Mouse (Mus musculus) neural tube, embryonic 11.5 days (tissue): ENCODE measurements around the gene Angptl8. TPM values are rescaled to one million over a fixed set of nuclear protein-coding genes. Genes with fewer than 3 reads are reported as not detected.

Experiments used
- ATAC-seq: fragments of 200-750 bp; cut with Nextera tagmentation; 2 replicates; pipeline ENCODE4 v1.8.0; 2017; ENCODE audit warnings: moderate number of reproducible peaks, mild to moderate bottlenecking, moderate TSS enrichment, moderate library complexity; ENCODE audit not compliant: insufficient read depth, low FRiP score, low TSS enrichment
- DNase-seq: peaks from one replicate; pipeline ENCODE4 v3.0.0-alpha.2; 2015; ENCODE audit warnings: low spot score
- H3K27ac ChIP-seq: fragments of 300-500 bp; sonication (generic); 2 replicates; pipeline ENCODE4 v1.5.1; 2014; ENCODE audit warnings: low read depth, mild to moderate bottlenecking, low read length
- H3K27me3 ChIP-seq: fragments of 300-500 bp; sonication (generic); 2 replicates; pipeline ENCODE4 v1.6.1; 2014; ENCODE audit warnings: mild to moderate bottlenecking, low read length, mixed read lengths; ENCODE audit not compliant: control insufficient read depth, insufficient read depth
- H3K36me3 ChIP-seq: fragments of 300-500 bp; sonication (generic); 2 replicates; pipeline ENCODE4 v1.6.1; 2014; ENCODE audit warnings: mild to moderate bottlenecking, low read length, moderate library complexity, mixed read lengths; ENCODE audit not compliant: control insufficient read depth, insufficient read depth
- H3K4me1 ChIP-seq: fragments of 300-500 bp; sonication (generic); 2 replicates; pipeline ENCODE4 v1.6.1; 2014; ENCODE audit warnings: low read length, mixed read lengths; ENCODE audit not compliant: control insufficient read depth, insufficient read depth
- H3K4me2 ChIP-seq: fragments of 300-500 bp; sonication (generic); 2 replicates; pipeline ENCODE4 v1.6.1; 2014; ENCODE audit warnings: low read depth, mild to moderate bottlenecking, moderate library complexity
- H3K4me3 ChIP-seq: fragments of 300-500 bp; sonication (generic); 2 replicates; pipeline ENCODE4 v1.5.1; 2014; ENCODE audit warnings: low read depth, low read length
- H3K9ac ChIP-seq: fragments of 300-500 bp; sonication (generic); 2 replicates; pipeline ENCODE4 v1.6.1; 2014; ENCODE audit warnings: mild to moderate bottlenecking, low read length
- H3K9me3 ChIP-seq: fragments of 300-500 bp; sonication (generic); 2 replicates; pipeline ENCODE4 v1.6.1; 2016; ENCODE audit warnings: low read length; ENCODE audit not compliant: control insufficient read depth
- WGBS: fragments of 180-500 bp; shearing (Covaris S2); extraction: QIAGEN DNeasy Blood & Tissue Kit; methylation state at CpG from one replicate; pipeline ENCODE4 v1.1.7; 2014; 5-methylcytosine and 5-hydroxymethylcytosine counted together
- polyA plus RNA-seq: library from polyadenylated mRNA; unstranded; fragments of >200 nt; fragmentation: Nextera tagmentation; extraction: Ambion mirVana; gene quantifications from 2 replicates; pipeline ENCODE4 v1.2.1, GENCODE M21; 2014

Angptl8 gene
- polyA plus RNA-seq, 1 experiment from 2014 or later = not detected

GRCm38 (mm10) chr9:21837690-21838089 is 2.4 kb downstream of the Angptl8 start:
- 94% methylated on average over 2 of the region's 2 CpGs for WGBS
- ATAC-seq = no peak
- no peaks in the 10 kb centered on the region; the same call in 1 of the 2 replicates for H3K36me3 ChIP-seq

DNA sequence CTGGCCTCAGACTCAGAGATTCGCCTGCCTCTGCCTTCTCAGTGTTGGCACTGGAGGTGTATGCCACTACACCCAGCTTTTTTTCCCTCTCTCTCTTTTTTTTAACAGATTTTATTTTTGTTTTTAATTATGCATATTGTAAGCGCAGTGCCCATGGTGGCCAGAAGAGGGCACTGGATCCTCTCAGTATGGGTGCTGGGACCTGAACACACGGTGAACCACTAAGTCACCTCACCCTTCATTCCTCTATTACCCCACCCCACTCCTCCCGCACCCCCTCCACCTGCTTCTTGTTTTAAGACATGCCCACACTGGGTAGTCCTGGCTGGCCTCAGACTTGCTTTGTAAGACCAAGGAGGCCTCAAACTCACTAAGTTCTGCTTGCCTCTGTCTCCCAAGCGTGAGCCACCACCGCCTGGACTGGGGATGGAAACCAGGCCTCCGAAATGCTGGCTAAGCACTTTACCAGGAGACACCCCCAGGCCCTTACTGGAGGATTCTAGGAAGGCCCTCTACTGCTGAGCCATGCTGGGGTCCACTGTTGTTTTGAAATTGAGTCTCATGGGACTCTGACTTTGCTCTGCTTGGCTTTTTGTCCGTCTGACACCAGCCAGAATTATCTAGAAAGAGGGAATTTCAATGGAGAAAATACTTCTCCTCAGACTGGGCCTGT is 4.9 kb downstream of the Angptl8 start:
- Histone ChIP-seq H3K4me1 (no peaks in the 10 kb centered on the region), H3K9ac (no peak overlapping the region), H3K9me3 (no peaks in the 10 kb centered on the region), H3K36me3 (no peaks in the 10 kb centered on the region; the same call in 1 of the 2 replicates), H3K27me3 (no peaks in the 10 kb centered on the region), H3K4me3 (no peak overlapping the region), H3K4me2 (no peak overlapping the region), H3K27ac (no peak overlapping the region)
- DNase-seq = peak; percentile 44
- no peak for ATAC-seq
- 57% methylated on average over 8 of the region's 8 CpGs for WGBS

More at GRCm38 (mm10) chr9:21837690-21838089, 2.4 kb downstream of the Angptl8 start:
- no peak overlapping the region for H3K4me2 ChIP-seq
- H3K9ac ChIP-seq = no peak overlapping the region
- H3K4me1 ChIP-seq = no peaks in the 10 kb centered on the region
- H3K27ac ChIP-seq = no peak overlapping the region
- H3K27me3 ChIP-seq = no peaks in the 10 kb centered on the region
- no peak overlapping the region for H3K4me3 ChIP-seq
- H3K9me3 ChIP-seq = no peaks in the 10 kb centered on the region
- no peak for DNase-seq

GRCm38 (mm10) chr9:21841340-21841739 is 6.0 kb downstream of the Angptl8 start:
- no peaks in the 10 kb centered on the region; the same call in 1 of the 2 replicates for H3K36me3 ChIP-seq
- H3K4me3 ChIP-seq = no peak overlapping the region
- ATAC-seq (no peak), DNase-seq (no peak)
- no peak overlapping the region for H3K9ac ChIP-seq
- no peak overlapping the region for H3K4me2 ChIP-seq
- H3K27me3 ChIP-seq = no peaks in the 10 kb centered on the region
- no peaks in the 10 kb centered on the region for H3K4me1 ChIP-seq
- 95% methylated on average over 6 of the region's 6 CpGs for WGBS
- H3K27ac ChIP-seq = no peak overlapping the region
- H3K9me3 ChIP-seq = no peaks in the 10 kb centered on the region

- no peaks in the 10 kb centered on the region; the same call in 1 of the 2 replicates for H3K36me3 ChIP-seq
- no peak overlapping the region for H3K9ac ChIP-seq
- no peaks in the 10 kb centered on the region for H3K27me3 ChIP-seq
- no peak overlapping the region for H3K27ac ChIP-seq
- DNase-seq = no peak
- H3K4me1 ChIP-seq = peaks cover 7% of the 10 kb centered on the region
- no peaks in the 10 kb centered on the region for H3K9me3 ChIP-seq
- H3K4me3 ChIP-seq = no peak overlapping the region
- 65% methylated on average over 5 of the region's 5 CpGs for WGBS
- no peak for ATAC-seq
- H3K4me2 ChIP-seq = no peak overlapping the region
Measured at GRCm38 (mm10) chr9:21842391-21842790, 7.1 kb downstream of the Angptl8 start.

GRCm38 (mm10) chr9:21843086-21843485 is 7.8 kb downstream of the Angptl8 start:
- Histone ChIP-seq H3K27ac (no peak overlapping the region), H3K4me2 (no peak overlapping the region), H3K9me3 (no peaks in the 10 kb centered on the region), H3K36me3 (no peaks in the 10 kb centered on the region; the same call in 1 of the 2 replicates), H3K9ac (no peak overlapping the region), H3K27me3 (no peaks in the 10 kb centered on the region), H3K4me3 (no peak overlapping the region), H3K4me1 (peaks cover 12% of the 10 kb centered on the region)
- WGBS = 93% methylated on average over 6 of the region's 6 CpGs
- ATAC-seq = no peak
- no peak for DNase-seq

DNA sequence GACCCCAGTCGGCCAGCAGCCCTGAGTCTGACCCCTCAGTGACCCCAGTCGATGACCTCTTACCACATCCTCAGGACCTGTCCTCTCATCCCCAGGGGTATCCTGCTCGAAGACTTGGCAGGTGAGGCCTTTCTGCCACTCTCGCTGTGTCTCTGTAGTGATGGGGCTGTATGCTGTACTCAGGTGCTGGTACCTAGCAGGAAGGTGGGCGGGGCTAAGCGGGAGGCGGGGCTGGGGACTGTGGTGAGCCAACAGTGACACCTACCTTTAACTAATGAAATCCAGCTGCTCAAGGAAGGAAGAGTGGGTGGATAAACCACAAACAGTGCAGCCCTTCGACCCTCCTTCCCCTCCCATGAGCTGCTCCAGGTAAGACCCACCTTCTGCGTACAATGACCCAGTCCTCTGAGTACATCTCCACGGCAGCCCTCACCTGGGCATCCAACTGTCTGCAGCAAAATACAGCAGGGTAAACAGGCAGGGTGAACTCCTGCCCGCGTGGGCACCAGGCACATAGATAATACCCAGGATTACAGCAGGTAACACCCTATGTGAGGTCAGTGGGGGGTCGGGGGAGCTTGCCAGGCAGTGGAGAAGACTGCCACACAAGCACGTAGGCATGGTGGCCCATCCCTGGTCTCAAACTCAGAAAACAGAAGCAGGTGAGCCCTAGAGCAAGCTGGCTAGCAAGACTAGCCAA is 10.2 kb downstream of the Angptl8 start:
- no peak overlapping the region for H3K4me2 ChIP-seq
- H3K9ac ChIP-seq = no peak overlapping the region
- ATAC-seq = no peak
- H3K27ac ChIP-seq = no peak overlapping the region
- peaks cover 16% of the 10 kb centered on the region for H3K4me1 ChIP-seq
- H3K4me3 ChIP-seq = no peak overlapping the region
- no peaks in the 10 kb centered on the region for H3K9me3 ChIP-seq
- H3K36me3 ChIP-seq = no peaks in the 10 kb centered on the region; the same call in 1 of the 2 replicates
- 46% methylated on average over 14 of the region's 14 CpGs for WGBS
- no peaks in the 10 kb centered on the region for H3K27me3 ChIP-seq
- no peak for DNase-seq

DNA sequence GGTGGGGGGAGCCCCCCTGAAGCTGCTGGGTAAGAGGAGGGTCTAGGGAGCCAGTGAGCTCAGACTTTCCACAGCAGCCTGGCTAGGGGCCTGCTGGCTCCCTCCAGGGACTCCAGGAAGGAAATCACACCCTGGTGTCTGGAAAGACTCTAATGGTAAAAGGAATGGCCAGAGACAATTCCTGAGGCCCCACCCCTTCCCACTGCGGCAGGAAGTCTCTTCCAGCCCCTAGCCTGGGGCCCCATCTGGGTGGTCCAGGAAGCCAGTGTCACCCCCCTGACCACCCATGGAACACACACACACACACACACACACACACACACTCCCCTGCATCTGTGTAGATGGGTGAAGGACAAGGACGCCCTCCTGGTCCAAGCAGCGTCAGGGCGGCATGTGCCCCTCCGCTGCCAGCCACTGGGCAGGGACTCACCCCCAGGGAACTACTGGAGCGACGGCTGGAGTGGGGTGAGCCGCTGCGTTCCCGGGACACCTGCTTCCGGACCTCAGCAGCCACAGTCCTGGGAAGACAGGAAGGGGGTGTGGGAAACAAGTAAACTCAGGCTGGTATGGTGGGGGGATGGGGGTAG is 11.5 kb downstream of the Angptl8 start:
- Histone ChIP-seq H3K4me3 (no peak overlapping the region), H3K4me1 (peaks cover 20% of the 10 kb centered on the region), H3K9me3 (no peaks in the 10 kb centered on the region), H3K9ac (0 out of 2 replicates have a peak overlapping the region, but pooled peaks have one; percentile 0), H3K27ac (peak overlapping the region; percentile 15; the same call in 1 of the 2 replicates), H3K4me2 (peak overlapping the region; percentile 21; the same call in 1 of the 2 replicates), H3K36me3 (no peaks in the 10 kb centered on the region; the same call in 1 of the 2 replicates), H3K27me3 (no peaks in the 10 kb centered on the region)
- WGBS = 6% methylated on average over 11 of the region's 11 CpGs
- ATAC-seq = no peak
- DNase-seq = peak; percentile 43

- H3K27ac ChIP-seq = peak overlapping the region; percentile 15; the same call in 1 of the 2 replicates
- H3K4me1 ChIP-seq = peaks cover 24% of the 10 kb centered on the region
- no peak overlapping the region for H3K4me3 ChIP-seq
- no peaks in the 10 kb centered on the region; the same call in 1 of the 2 replicates for H3K36me3 ChIP-seq
- H3K27me3 ChIP-seq = no peaks in the 10 kb centered on the region
- H3K4me2 ChIP-seq = no peak overlapping the region
- DNase-seq = no peak
- no peak overlapping the region for H3K9ac ChIP-seq
- no peaks in the 10 kb centered on the region for H3K9me3 ChIP-seq
- 10% methylated on average over 3 of the region's 3 CpGs for WGBS
- no peak for ATAC-seq
Measured at GRCm38 (mm10) chr9:21847425-21847824, 12.1 kb downstream of the Angptl8 start.
